Mouse (Mus musculus): ENCODE data around the gene Nedd9. TPM values are rescaled to one million over a fixed set of nuclear protein-coding genes. Genes with fewer than 3 reads are reported as not detected.

Nedd9 gene
- polyA plus RNA-seq, 1 experiment from 2014 or later, result 30.7 TPM

DNA sequence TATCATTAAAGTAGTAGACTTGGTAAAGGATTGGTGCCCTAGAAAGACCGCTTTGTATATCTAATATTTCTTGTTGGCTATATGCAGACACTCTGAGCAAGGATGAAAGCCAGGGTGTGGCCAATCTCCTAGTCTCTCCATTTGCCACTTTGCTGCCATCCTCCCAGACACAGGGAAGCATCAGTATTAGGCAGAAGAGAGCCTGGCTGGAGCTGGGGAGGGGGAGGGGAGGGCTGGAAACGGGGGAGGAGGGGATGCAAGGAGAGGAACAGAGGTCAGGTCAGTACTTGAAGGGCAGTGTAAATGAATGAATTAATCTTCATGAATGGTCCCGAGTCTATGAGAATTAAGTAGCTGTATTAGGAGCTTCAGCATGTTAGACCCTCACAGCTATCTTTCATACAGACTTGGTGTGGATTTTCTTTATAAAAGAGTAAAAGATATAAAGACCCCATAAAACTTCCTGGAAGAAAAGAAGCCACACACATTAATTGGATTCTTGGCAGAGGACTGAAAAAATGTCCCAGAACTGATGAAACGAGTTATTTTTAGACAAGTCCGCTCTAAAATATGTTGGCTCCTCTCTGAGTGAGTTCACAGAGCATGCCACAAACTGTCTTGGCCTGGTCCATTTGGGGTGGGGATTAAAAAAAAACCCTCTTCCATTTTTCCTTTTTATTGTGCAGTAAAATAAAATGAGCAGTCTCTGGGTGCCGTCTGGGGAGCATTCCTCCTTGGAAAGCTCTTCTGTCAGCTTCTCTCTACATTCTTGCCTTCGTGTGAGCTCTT, 23.7 kb upstream of the Nedd9 start:
- no peaks in the 10 kb centered on the region for H3K9me3 ChIP-seq
- no peak for ATAC-seq (ENCODE audit: low FRiP score, low read depth)
- no peak overlapping the region for H3K27ac ChIP-seq
- H3K4me2 ChIP-seq (replicated peaks), result no peak overlapping the region
- H3K4me1 ChIP-seq, result peaks cover 4% of the 10 kb centered on the region; the same call in 1 of the 2 replicates
- no peak overlapping the region for H3K4me3 ChIP-seq
- H3K36me3 ChIP-seq, result no peaks in the 10 kb centered on the region
- no peaks in the 10 kb centered on the region for H3K27me3 ChIP-seq (replicated peaks)
- no peak overlapping the region for H3K9ac ChIP-seq
- 42% methylated on average over 7 of the region's 7 CpGs for WGBS

DNA sequence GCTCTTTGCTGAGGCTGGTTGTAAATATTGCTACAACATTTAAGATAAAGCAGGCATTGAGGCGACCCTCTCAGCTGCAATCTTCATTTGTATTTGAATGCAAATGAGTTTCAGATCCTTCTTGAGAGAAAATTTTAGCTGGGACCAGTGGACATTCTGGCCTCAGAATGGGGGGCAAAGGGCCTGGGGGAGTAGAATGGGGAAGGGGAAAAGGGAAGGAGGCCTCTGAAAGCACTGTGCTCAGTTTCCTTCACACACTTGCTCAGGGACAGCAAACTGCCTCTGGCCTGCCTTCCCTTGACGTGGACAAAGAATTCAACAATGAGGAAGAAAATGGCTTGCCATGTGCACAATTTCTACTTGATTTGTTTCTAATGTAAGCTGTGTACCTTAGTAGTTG, 18.4 kb upstream of the Nedd9 start:
- WGBS, result 37% methylated on average over 2 of the region's 2 CpGs
- Histone ChIP-seq H3K4me2 (replicated peaks) (no peak overlapping the region), H3K27ac (no peak overlapping the region), H3K27me3 (replicated peaks) (no peaks in the 10 kb centered on the region), H3K9me3 (no peaks in the 10 kb centered on the region), H3K4me1 (peaks cover 9% of the 10 kb centered on the region), H3K4me3 (no peak overlapping the region), H3K9ac (no peak overlapping the region), H3K36me3 (no peaks in the 10 kb centered on the region)
- no peak for ATAC-seq (ENCODE audit: low FRiP score, low read depth)

DNA sequence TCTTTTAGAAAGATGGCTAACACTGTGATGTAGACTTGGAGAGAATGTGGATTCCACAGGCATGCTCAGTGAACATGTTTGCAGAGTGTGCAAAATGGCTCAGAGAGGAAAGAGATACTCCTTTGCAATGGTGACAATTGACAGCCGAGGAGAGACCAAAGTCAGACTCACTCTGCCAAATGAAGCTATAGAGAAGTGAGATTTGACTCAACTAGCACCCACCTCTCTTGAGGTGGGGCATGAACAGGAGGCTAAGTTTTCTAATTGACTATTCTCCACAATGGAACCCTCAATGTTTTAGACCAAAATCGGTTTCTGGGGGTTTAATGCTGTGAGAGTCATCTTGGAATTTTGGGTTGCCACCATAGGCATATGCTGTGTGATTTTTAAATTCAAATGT, 17.8 kb upstream of the Nedd9 start:
- H3K27ac ChIP-seq, result no peak overlapping the region
- ATAC-seq (ENCODE audit: low FRiP score, low read depth), result no peak
- H3K36me3 ChIP-seq, result no peaks in the 10 kb centered on the region
- no peaks in the 10 kb centered on the region for H3K9me3 ChIP-seq
- no peak overlapping the region for H3K9ac ChIP-seq
- no peak overlapping the region for H3K4me3 ChIP-seq
- peaks cover 8% of the 10 kb centered on the region; the same call in 1 of the 2 replicates for H3K4me1 ChIP-seq
- H3K27me3 ChIP-seq (replicated peaks), result no peaks in the 10 kb centered on the region
- 88% methylated on average over 2 of the region's 2 CpGs for WGBS
- H3K4me2 ChIP-seq (replicated peaks), result no peak overlapping the region

DNA sequence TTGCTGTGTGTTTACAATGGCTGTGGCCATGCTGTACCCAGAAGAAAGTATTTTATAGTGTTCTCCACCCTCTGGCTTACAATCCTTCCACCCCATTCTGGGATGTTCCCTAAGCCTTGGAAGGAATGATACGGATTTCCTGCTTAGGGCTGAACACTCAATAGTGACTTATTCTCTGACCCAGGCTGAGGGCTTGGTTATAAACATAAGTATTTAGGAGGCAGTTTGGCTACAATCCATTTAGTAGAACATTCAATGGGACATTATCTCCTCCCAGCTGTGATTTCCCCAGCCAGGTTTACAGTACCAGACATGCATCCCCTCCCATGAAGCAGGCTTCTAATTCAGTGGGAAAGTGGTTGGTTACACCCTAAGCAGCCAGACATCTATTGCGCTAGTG, 17.3 kb upstream of the Nedd9 start:
- no peak overlapping the region for H3K4me3 ChIP-seq
- no peaks in the 10 kb centered on the region for H3K9me3 ChIP-seq
- 89% methylated on average over 2 of the region's 2 CpGs for WGBS
- no peaks in the 10 kb centered on the region for H3K27me3 ChIP-seq (replicated peaks)
- H3K4me1 ChIP-seq, result peaks cover 8% of the 10 kb centered on the region; the same call in 1 of the 2 replicates
- ATAC-seq (ENCODE audit: low FRiP score, low read depth), result no peak
- H3K4me2 ChIP-seq (replicated peaks), result no peak overlapping the region
- H3K9ac ChIP-seq, result no peak overlapping the region
- H3K27ac ChIP-seq, result no peak overlapping the region
- H3K36me3 ChIP-seq, result no peaks in the 10 kb centered on the region

GRCm38 (mm10) chr13:41502917-41503301, 15.7 kb upstream of the Nedd9 start:
- Histone ChIP-seq H3K4me2 (replicated peaks) (no peak overlapping the region), H3K36me3 (no peaks in the 10 kb centered on the region), H3K4me1 (peaks cover 8% of the 10 kb centered on the region; the same call in 1 of the 2 replicates), H3K9me3 (no peaks in the 10 kb centered on the region), H3K9ac (no peak overlapping the region), H3K27ac (no peak overlapping the region), H3K4me3 (no peak overlapping the region), H3K27me3 (replicated peaks) (no peaks in the 10 kb centered on the region)
- WGBS, result 76% methylated on average over 2 of the region's 2 CpGs
- ATAC-seq (ENCODE audit: low FRiP score, low read depth), result no peak

GRCm38 (mm10) chr13:41502136-41502916, 15.2 kb upstream of the Nedd9 start:
- no peak for ATAC-seq (ENCODE audit: low FRiP score, low read depth)
- H3K4me1 ChIP-seq, result peaks cover 8% of the 10 kb centered on the region; the same call in 1 of the 2 replicates
- 52% methylated on average over 12 of the region's 12 CpGs for WGBS
- no peaks in the 10 kb centered on the region for H3K9me3 ChIP-seq
- H3K9ac ChIP-seq, result no peak overlapping the region
- no peak overlapping the region for H3K4me3 ChIP-seq
- H3K27ac ChIP-seq, result no peak overlapping the region
- H3K36me3 ChIP-seq, result no peaks in the 10 kb centered on the region
- H3K4me2 ChIP-seq (replicated peaks), result no peak overlapping the region
- no peaks in the 10 kb centered on the region for H3K27me3 ChIP-seq (replicated peaks)

DNA sequence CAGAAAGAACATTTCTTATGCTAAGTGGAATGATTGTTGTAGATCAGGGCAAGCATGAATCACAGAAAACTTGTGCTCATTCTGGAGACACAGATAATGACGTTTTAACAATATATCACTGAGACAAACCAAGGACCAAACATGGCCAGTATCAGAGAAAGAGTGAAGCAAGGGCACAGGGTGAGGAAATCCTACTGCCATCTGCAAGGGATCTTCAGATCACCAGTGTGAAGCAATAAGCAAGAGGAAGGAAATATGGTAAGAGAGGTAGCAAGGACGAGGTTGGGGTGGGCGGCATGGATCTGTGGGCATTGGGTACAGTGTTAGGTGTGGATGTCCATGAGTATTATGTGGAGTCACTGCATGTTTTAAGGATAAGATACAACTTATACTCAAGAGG, 13.6 kb upstream of the Nedd9 start:
- Histone ChIP-seq H3K27ac (no peak overlapping the region), H3K4me3 (no peak overlapping the region), H3K27me3 (replicated peaks) (no peaks in the 10 kb centered on the region), H3K4me2 (replicated peaks) (no peak overlapping the region), H3K36me3 (no peaks in the 10 kb centered on the region), H3K9me3 (no peaks in the 10 kb centered on the region), H3K9ac (no peak overlapping the region), H3K4me1 (peaks cover 5% of the 10 kb centered on the region; the same call in 1 of the 2 replicates)
- no peak for ATAC-seq (ENCODE audit: low FRiP score, low read depth)
- 92% methylated on average over 3 of the region's 3 CpGs for WGBS

- Histone ChIP-seq H3K4me1 (no peaks in the 10 kb centered on the region; the same call in 1 of the 2 replicates), H3K4me3 (no peak overlapping the region), H3K36me3 (no peaks in the 10 kb centered on the region), H3K4me2 (replicated peaks) (no peak overlapping the region), H3K27me3 (replicated peaks) (no peaks in the 10 kb centered on the region), H3K9ac (no peak overlapping the region), H3K27ac (no peak overlapping the region), H3K9me3 (no peaks in the 10 kb centered on the region)
- no peak for ATAC-seq (ENCODE audit: low FRiP score, low read depth)
- 73% methylated on average over 2 of the region's 2 CpGs for WGBS
Measured at GRCm38 (mm10) chr13:41498611-41499121, 11.5 kb upstream of the Nedd9 start.

DNA sequence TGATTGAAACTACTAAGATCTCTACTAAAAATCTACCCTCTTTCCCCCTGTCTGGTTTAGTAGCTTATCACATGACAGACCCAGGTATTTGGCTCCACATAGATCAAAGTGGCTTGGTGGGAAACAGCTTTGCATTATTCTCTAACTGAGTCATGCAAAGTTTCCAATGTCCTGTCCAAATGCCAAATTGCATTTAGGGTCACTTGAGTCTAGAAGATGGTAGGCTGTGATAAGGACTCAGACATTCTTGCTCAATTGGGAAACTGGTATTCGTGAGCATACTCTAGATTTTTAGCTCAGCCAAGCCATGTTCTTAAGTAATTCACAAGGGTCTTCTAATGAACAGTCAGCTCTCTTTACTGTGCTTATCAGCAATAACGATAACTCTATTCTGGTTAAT, 7.5 kb upstream of the Nedd9 start:
- 93% methylated on average over 2 of the region's 2 CpGs for WGBS
- Histone ChIP-seq H3K4me3 (no peak overlapping the region), H3K9me3 (no peaks in the 10 kb centered on the region), H3K36me3 (no peaks in the 10 kb centered on the region), H3K27me3 (replicated peaks) (no peaks in the 10 kb centered on the region), H3K9ac (no peak overlapping the region), H3K4me1 (no peaks in the 10 kb centered on the region; the same call in 1 of the 2 replicates), H3K4me2 (replicated peaks) (no peak overlapping the region), H3K27ac (no peak overlapping the region)
- ATAC-seq (ENCODE audit: low FRiP score, low read depth), result no peak

DNA sequence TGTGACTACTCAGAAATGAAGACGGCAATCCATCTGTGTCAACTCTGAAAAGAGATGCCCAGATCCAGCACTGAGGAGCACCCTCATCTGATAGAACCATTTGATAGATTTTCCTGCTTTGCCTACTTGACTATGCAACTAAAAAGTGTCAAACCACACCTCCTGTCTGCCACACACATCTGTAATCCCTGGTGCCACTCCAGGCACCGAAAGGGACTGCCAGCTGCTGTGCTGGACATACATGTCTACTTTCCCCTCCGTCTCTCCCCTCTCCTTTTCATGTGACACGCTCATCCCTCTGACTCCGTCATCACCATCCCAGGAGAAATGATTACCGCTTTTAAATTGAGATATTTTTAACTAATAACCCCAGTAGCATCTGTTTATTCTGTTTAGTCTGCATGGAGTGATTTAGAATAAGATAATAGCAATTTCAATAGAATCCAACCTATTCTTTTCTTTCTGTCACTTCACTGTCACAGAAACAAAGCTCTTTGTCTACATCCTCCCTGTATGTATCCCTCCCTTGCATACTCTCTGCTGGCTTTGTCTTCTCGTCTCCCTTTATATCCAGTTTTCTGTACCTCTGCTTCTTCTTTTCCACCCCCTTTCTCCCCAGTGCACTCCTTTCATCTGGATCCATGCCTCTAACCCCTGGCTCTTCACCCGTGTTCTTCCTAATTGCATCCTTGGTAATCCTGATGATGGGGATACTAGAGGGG, 5.0 kb upstream of the Nedd9 start:
- Histone ChIP-seq H3K4me1 (no peaks in the 10 kb centered on the region), H3K4me3 (no peak overlapping the region), H3K9me3 (no peaks in the 10 kb centered on the region), H3K27me3 (replicated peaks) (no peaks in the 10 kb centered on the region), H3K9ac (no peak overlapping the region), H3K27ac (no peak overlapping the region), H3K36me3 (no peaks in the 10 kb centered on the region), H3K4me2 (replicated peaks) (no peak overlapping the region)
- WGBS, result 72% methylated on average over 8 of the region's 8 CpGs
- no peak for ATAC-seq (ENCODE audit: low FRiP score, low read depth)

DNA sequence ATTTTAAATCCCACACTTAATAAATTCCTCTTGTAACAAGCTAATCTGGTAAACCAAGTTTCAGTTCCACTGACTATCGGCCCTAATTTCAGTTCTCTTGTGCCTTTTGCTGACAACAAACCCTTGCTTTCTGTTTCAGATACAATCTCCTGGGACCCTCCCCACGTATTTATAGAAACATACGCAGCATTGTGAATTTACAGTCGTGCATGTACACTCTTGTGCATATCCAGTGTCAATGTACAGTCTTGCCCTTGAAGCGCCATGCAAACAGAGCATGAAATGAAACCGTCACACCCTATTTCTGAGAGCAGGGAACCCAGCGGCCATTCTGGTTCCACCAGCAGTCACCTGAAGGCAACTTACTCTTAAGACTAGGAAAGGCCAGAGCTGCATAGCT, 4.4 kb upstream of the Nedd9 start:
- H3K4me2 ChIP-seq (replicated peaks), result no peak overlapping the region
- no peaks in the 10 kb centered on the region for H3K4me1 ChIP-seq
- WGBS, result 77% methylated on average over 7 of the region's 7 CpGs
- no peak overlapping the region for H3K4me3 ChIP-seq
- ATAC-seq (ENCODE audit: low FRiP score, low read depth), result no peak
- no peaks in the 10 kb centered on the region for H3K27me3 ChIP-seq (replicated peaks)
- H3K9me3 ChIP-seq, result no peaks in the 10 kb centered on the region
- H3K27ac ChIP-seq, result no peak overlapping the region
- no peak overlapping the region for H3K9ac ChIP-seq
- H3K36me3 ChIP-seq, result no peaks in the 10 kb centered on the region

- H3K9ac ChIP-seq, result no peak overlapping the region
- no peaks in the 10 kb centered on the region for H3K4me1 ChIP-seq
- WGBS, result 63% methylated on average over 8 of the region's 8 CpGs
- H3K36me3 ChIP-seq, result no peaks in the 10 kb centered on the region
- ATAC-seq (ENCODE audit: low FRiP score, low read depth), result no peak
- no peaks in the 10 kb centered on the region for H3K27me3 ChIP-seq (replicated peaks)
- no peak overlapping the region for H3K4me3 ChIP-seq
- H3K9me3 ChIP-seq, result no peaks in the 10 kb centered on the region
- H3K27ac ChIP-seq, result no peak overlapping the region
- H3K4me2 ChIP-seq (replicated peaks), result no peak overlapping the region
Measured at GRCm38 (mm10) chr13:41490282-41490681, 3.1 kb upstream of the Nedd9 start.

All from neural tube, embryonic 12.5 days (tissue).